Mouse (Mus musculus): Measurements from ENCODE around the gene Bcl2l12. TPM values are rescaled to one million over a fixed set of nuclear protein-coding genes. Genes with fewer than 3 reads are reported as not detected.

Gene Bcl2l12
- polyA plus RNA-seq, 1 experiment = 85.4 TPM

DNA sequence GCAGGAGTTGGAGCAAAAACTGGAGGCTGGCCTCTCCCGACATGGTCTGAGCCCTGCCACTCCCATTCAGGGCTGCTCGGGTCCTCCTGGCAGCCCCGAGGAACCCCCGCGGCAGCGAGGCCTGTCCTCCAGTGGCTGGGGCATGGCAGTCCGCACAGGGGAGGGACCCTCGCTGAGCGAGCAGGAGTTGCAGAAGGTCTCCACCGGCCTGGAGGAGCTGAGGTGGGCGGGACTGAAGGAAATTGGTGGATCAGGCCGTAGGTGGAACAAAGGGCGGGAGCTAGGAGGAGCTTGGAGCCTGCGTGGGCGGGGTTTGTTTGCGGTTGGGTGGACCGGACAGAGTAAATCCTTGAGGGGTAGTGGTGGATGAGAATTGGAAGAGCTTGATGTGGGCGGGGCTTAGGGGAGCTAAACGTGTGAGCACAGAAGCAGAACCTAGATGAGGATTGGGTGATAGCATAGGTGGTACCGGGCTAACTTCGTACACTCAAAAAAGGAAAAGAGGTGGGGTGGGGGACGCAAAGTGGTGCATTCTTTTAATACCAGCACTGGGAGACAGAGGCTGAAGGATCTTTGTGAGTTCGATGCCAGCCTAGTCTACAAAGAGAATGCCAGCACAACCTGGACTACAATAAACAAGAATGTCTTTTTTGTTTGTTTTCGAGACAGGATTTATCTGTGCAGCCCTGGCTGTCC is 45.8 kb downstream of the Bcl2l12 start:
- TF ChIP-seq CTCF (IDR thresholded peaks at IDR 0.05; ENCODE audit: control insufficient read depth, insufficient read depth, insufficient replicate concordance, low read depth, low read length) = no peak
- peak; percentile 53; the same call in 1 of the 2 replicates for TF ChIP-seq POLR2A (IDR thresholded peaks at IDR 0.05; ENCODE audit: control insufficient read depth, low read depth, low read length)
- Histone ChIP-seq H3K4me3 (ENCODE audit: control insufficient read depth, low read depth, low read length) (peak overlapping the region; percentile 75), H3K36me3 (ENCODE audit: control insufficient read depth, insufficient read depth, low read length) (no peaks in the 10 kb centered on the region), H3K27me3 (ENCODE audit: control insufficient read depth, insufficient read depth, low read length) (no peaks in the 10 kb centered on the region), H3K4me1 (ENCODE audit: control insufficient read depth, insufficient read depth, low read length) (peaks cover 11% of the 10 kb centered on the region), H3K27ac (ENCODE audit: control insufficient read depth, insufficient read depth, low read depth, low read length) (peak overlapping the region; percentile 41)

DNA sequence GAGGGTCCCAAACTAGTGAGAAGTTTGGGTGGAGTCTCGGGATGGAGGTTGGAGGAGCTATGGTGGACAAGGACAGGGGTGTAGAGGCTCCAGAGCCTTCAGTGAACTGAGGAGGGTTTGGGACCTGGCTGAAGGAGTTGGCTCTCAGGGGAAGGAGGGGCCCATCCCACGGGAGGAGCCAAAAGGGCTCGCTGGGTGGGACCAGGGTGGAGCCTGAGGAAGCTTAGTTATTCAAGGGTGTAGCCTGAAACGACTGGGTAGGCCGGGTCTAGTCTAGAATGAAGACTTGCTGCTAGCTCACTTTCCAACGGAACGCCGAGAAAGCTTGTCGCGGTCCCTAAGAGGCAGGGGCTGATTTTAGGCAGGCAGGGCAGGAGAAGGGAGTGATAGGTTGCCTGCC is 46.6 kb downstream of the Bcl2l12 start:
- no peaks in the 10 kb centered on the region for H3K36me3 ChIP-seq (ENCODE audit: control insufficient read depth, insufficient read depth, low read length)
- H3K27ac ChIP-seq (ENCODE audit: control insufficient read depth, insufficient read depth, low read depth, low read length) = peak overlapping the region; percentile 41
- peaks cover 11% of the 10 kb centered on the region for H3K4me1 ChIP-seq (ENCODE audit: control insufficient read depth, insufficient read depth, low read length)
- H3K27me3 ChIP-seq (ENCODE audit: control insufficient read depth, insufficient read depth, low read length) = no peaks in the 10 kb centered on the region
- peak overlapping the region; percentile 75 for H3K4me3 ChIP-seq (ENCODE audit: control insufficient read depth, low read depth, low read length)
- TF ChIP-seq POLR2A (IDR thresholded peaks at IDR 0.05; ENCODE audit: control insufficient read depth, low read depth, low read length) (peak; percentile 56), CTCF (IDR thresholded peaks at IDR 0.05; ENCODE audit: control insufficient read depth, insufficient read depth, insufficient replicate concordance, low read depth, low read length) (no peak)

DNA sequence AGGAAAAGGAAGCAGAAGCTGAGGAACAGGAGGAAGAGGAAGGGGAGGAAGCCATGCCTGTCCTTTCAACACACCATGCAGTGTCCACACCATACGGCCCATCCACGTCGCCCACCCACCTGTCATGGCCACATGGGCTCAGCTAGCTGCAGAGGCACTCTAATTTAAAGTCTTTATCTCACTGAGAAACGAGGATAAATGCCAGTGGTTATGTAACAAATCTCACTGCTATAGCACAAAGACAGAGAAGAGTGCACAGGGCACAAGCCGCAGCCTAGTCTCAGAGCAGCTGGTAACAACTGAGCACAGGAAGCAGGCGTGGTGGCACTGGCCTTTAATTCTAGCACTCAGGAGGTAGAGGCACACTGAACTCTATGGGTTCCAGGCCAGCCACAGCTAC is 48.6 kb downstream of the Bcl2l12 start:
- TF ChIP-seq POLR2A (IDR thresholded peaks at IDR 0.05; ENCODE audit: control insufficient read depth, low read depth, low read length) = no peak
- TF ChIP-seq CTCF (IDR thresholded peaks at IDR 0.05; ENCODE audit: control insufficient read depth, insufficient read depth, insufficient replicate concordance, low read depth, low read length) = no peak
- Histone ChIP-seq H3K36me3 (ENCODE audit: control insufficient read depth, insufficient read depth, low read length) (no peaks in the 10 kb centered on the region), H3K27ac (ENCODE audit: control insufficient read depth, insufficient read depth, low read depth, low read length) (no peak overlapping the region), H3K4me3 (ENCODE audit: control insufficient read depth, low read depth, low read length) (no peak overlapping the region), H3K4me1 (ENCODE audit: control insufficient read depth, insufficient read depth, low read length) (peaks cover 11% of the 10 kb centered on the region), H3K27me3 (ENCODE audit: control insufficient read depth, insufficient read depth, low read length) (no peaks in the 10 kb centered on the region)

DNA sequence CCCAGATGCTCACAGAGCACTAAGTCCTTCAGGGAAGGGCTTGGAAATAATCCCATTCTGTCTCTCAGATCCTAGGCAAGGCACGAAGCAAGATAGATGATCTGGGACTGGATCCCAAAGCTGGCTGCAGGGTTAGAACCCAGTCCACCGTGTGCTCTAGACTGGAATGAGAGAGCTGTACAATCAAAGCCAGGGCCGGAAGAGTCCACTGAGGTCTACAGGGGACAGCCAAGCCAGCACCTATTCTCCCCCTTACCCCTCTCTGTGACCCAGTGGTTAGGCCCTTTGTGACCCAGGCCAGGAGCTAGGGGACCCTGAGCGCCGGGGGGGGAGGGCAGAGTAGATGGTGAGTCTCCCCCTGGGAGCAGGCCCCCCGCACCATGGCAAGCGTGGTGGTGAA is 55.6 kb downstream of the Bcl2l12 start, which contains the start of gene Tsks:
Gene Tsks, plus strand, starts transcription at position 301 of the 400 bp plus-strand sequence.
- no peaks in the 10 kb centered on the region for H3K36me3 ChIP-seq (ENCODE audit: control insufficient read depth, insufficient read depth, low read length)
- peak within 1 kb of the TSS; percentile 96 for H3K4me3 ChIP-seq (ENCODE audit: control insufficient read depth, low read depth, low read length)
- H3K4me1 ChIP-seq (ENCODE audit: control insufficient read depth, insufficient read depth, low read length) = peaks cover 8% of the 10 kb centered on the region
- peak within 1 kb of the TSS; percentile 72 for H3K27ac ChIP-seq (ENCODE audit: control insufficient read depth, insufficient read depth, low read depth, low read length)
- TF ChIP-seq CTCF (IDR thresholded peaks at IDR 0.05; ENCODE audit: control insufficient read depth, insufficient read depth, insufficient replicate concordance, low read depth, low read length) (no peak), POLR2A (IDR thresholded peaks at IDR 0.05; ENCODE audit: control insufficient read depth, low read depth, low read length) (peak; percentile 70; the same call in 1 of the 2 replicates)
- no peaks in the 10 kb centered on the region for H3K27me3 ChIP-seq (ENCODE audit: control insufficient read depth, insufficient read depth, low read length)

Other genes starting within 250 kb of the Bcl2l12 start
- gene Zfp473, start 247.7 kb downstream of the Bcl2l12 start, polyA plus RNA-seq (2012; rRNA removed) = 1.6 and 1.9 TPM in 2 replicates
- 181 and 183 TPM in 2 replicates for gene Nup62, start 182.6 kb downstream of the Bcl2l12 start, polyA plus RNA-seq (2012; rRNA removed)
- gene Il4i1, start 182.3 kb downstream of the Bcl2l12 start, polyA plus RNA-seq (2012; rRNA removed) = 97.2 and 97.6 TPM in 2 replicates
- gene Atf5, start 182.1 kb downstream of the Bcl2l12 start, polyA plus RNA-seq (2012; rRNA removed) = 21.6 TPM in 2 replicates
- gene Akt1s1, start 149.7 kb downstream of the Bcl2l12 start, polyA plus RNA-seq (2012; rRNA removed) = 31.5 and 35.7 TPM in 2 replicates
- 24.4 and 28.5 TPM in 2 replicates for gene Tbc1d17, start 149.6 kb downstream of the Bcl2l12 start, polyA plus RNA-seq (2012; rRNA removed)
- gene Pnkp, start 141.6 kb downstream of the Bcl2l12 start, polyA plus RNA-seq (2012; rRNA removed) = 26.5 and 29.4 TPM in 2 replicates
- gene Ptov1, start 128.9 kb downstream of the Bcl2l12 start, polyA plus RNA-seq (2012; rRNA removed) = 171 and 187 TPM in 2 replicates
- gene Med25, start 106.0 kb downstream of the Bcl2l12 start, polyA plus RNA-seq (2012; rRNA removed) = 143 and 206 TPM in 2 replicates
- 39.2 and 40.0 TPM in 2 replicates for gene Fuz, start 102.6 kb downstream of the Bcl2l12 start, polyA plus RNA-seq (2012; rRNA removed)
- gene Ap2a1, start 69.2 kb downstream of the Bcl2l12 start, polyA plus RNA-seq (2012; rRNA removed) = 323 and 343 TPM in 2 replicates
- 1,042 and 1,092 TPM in 2 replicates for gene Tsks, start 55.5 kb downstream of the Bcl2l12 start, polyA plus RNA-seq (2012; rRNA removed)
- 137 and 148 TPM in 2 replicates for gene Cpt1c, start 23.9 kb downstream of the Bcl2l12 start, polyA plus RNA-seq (2012; rRNA removed)
- gene Prmt1, start 12.1 kb downstream of the Bcl2l12 start, polyA plus RNA-seq (2012; rRNA removed) = 59.6 and 60.1 TPM in 2 replicates
- gene Irf3, start 1.1 kb downstream of the Bcl2l12 start, polyA plus RNA-seq (2012; rRNA removed) = 108 and 114 TPM in 2 replicates
- gene Scaf1, start 17.7 kb upstream of the Bcl2l12 start, polyA plus RNA-seq (2012; rRNA removed) = 25.1 and 27.4 TPM in 2 replicates
- gene Rras, start 19.2 kb upstream of the Bcl2l12 start, polyA plus RNA-seq (2012; rRNA removed) = 43.4 and 44.2 TPM in 2 replicates
- 3.4 and 3.5 TPM in 2 replicates for gene Prr12, start 54.2 kb upstream of the Bcl2l12 start, polyA plus RNA-seq (2012; rRNA removed)
- gene Nosip, start 63.7 kb upstream of the Bcl2l12 start, polyA plus RNA-seq (2012; rRNA removed) = 115 and 123 TPM in 2 replicates
- 27.3 and 27.9 TPM in 2 replicates for gene Prrg2, start 64.0 kb upstream of the Bcl2l12 start, polyA plus RNA-seq (2012; rRNA removed)
- 10.4 and 16.3 TPM in 2 replicates for gene Rcn3, start 93.5 kb upstream of the Bcl2l12 start, polyA plus RNA-seq (2012; rRNA removed)
- gene Fcgrt, start 105.1 kb upstream of the Bcl2l12 start, polyA plus RNA-seq (2012; rRNA removed) = 5.4 and 5.8 TPM in 2 replicates
- gene Rps11, start 125.7 kb upstream of the Bcl2l12 start, polyA plus RNA-seq (2012; rRNA removed) = 169 and 192 TPM in 2 replicates
- gene Rpl13a, start 130.0 kb upstream of the Bcl2l12 start, polyA plus RNA-seq (2012; rRNA removed) = 859 and 869 TPM in 2 replicates
- gene Gm45713, start 137.5 kb upstream of the Bcl2l12 start, polyA plus RNA-seq (2012; rRNA removed) = 0.06 and 0.41 TPM in 2 replicates
- gene Flt3l, start 137.7 kb upstream of the Bcl2l12 start, polyA plus RNA-seq (2012; rRNA removed) = 3.8 and 3.9 TPM in 2 replicates
- gene Pih1d1, start 155.6 kb upstream of the Bcl2l12 start, polyA plus RNA-seq (2012; rRNA removed) = 258 and 295 TPM in 2 replicates
- gene Aldh16a1, start 155.9 kb upstream of the Bcl2l12 start, polyA plus RNA-seq (2012; rRNA removed) = 12.8 and 13.4 TPM in 2 replicates
- gene Slc17a7, start 165.2 kb upstream of the Bcl2l12 start, polyA plus RNA-seq (2012; rRNA removed) = 33.5 and 34.1 TPM in 2 replicates
- gene Gfy, start 180.9 kb upstream of the Bcl2l12 start, polyA plus RNA-seq (2012; rRNA removed) = 3.9 and 5.4 TPM in 2 replicates
- gene Pth2, start 182.3 kb upstream of the Bcl2l12 start, polyA plus RNA-seq (2012; rRNA removed) = 21.9 and 28.2 TPM in 2 replicates
- gene Ccdc155, start 206.2 kb upstream of the Bcl2l12 start, polyA plus RNA-seq (2012; rRNA removed) = 78.3 and 81.9 TPM in 2 replicates
- 1,273 and 1,348 TPM in 2 replicates for gene Dkkl1, start 213.4 kb upstream of the Bcl2l12 start, polyA plus RNA-seq (2012; rRNA removed)
- gene Tead2, start 217.0 kb upstream of the Bcl2l12 start, polyA plus RNA-seq (2012; rRNA removed) = 43.1 and 60.2 TPM in 2 replicates
- gene Cd37, start 240.4 kb upstream of the Bcl2l12 start, polyA plus RNA-seq (2012; rRNA removed) = 78.0 and 87.4 TPM in 2 replicates
- 76.9 and 81.4 TPM in 2 replicates for gene Slc6a16, start 242.4 kb upstream of the Bcl2l12 start, polyA plus RNA-seq (2012; rRNA removed)